Mouse (Mus musculus): Measurements from ENCODE around the gene Tle6. TPM values are rescaled to one million over a fixed set of nuclear protein-coding genes. Genes with fewer than 3 reads are reported as not detected.

Tle6 gene
- polyA plus RNA-seq, 1 experiment from 2014 or later = 19.9 TPM

- H3K9me3 ChIP-seq = no peaks in the 10 kb centered on the region
- H3K36me3 ChIP-seq = no peaks in the 10 kb centered on the region
- no peak for ATAC-seq
- H3K9ac ChIP-seq = no peak overlapping the region
- H3K27ac ChIP-seq = no peak overlapping the region
- 76% methylated on average over 6 of the region's 6 CpGs for WGBS
- H3K27me3 ChIP-seq (replicated peaks) = no peaks in the 10 kb centered on the region
- no peak overlapping the region for H3K4me2 ChIP-seq (replicated peaks)
- H3K4me1 ChIP-seq (replicated peaks) = peaks cover 26% of the 10 kb centered on the region
- no peak overlapping the region for H3K4me3 ChIP-seq (replicated peaks)
Measured at GRCm38 (mm10) chr10:81638101-81638500, 37.2 kb upstream of the Tle6 start.

GRCm38 (mm10) chr10:81636338-81636737 lies 35.5 kb upstream of the Tle6 start:
- no peak overlapping the region for H3K4me3 ChIP-seq (replicated peaks)
- 22% methylated on average over 8 of the region's 8 CpGs for WGBS
- no peaks in the 10 kb centered on the region for H3K36me3 ChIP-seq
- H3K27me3 ChIP-seq (replicated peaks) = no peaks in the 10 kb centered on the region
- H3K4me1 ChIP-seq (replicated peaks) = peaks cover 11% of the 10 kb centered on the region
- no peaks in the 10 kb centered on the region for H3K9me3 ChIP-seq
- ATAC-seq = no peak
- no peak overlapping the region for H3K9ac ChIP-seq
- H3K27ac ChIP-seq = no peak overlapping the region
- H3K4me2 ChIP-seq (replicated peaks) = no peak overlapping the region

GRCm38 (mm10) chr10:81633253-81634099 lies 32.6 kb upstream of the Tle6 start:
- WGBS = 4% methylated on average over 37 of the region's 37 CpGs
- H3K9me3 ChIP-seq = no peaks in the 10 kb centered on the region
- peaks cover 9% of the 10 kb centered on the region for H3K4me1 ChIP-seq (replicated peaks)
- no peaks in the 10 kb centered on the region for H3K27me3 ChIP-seq (replicated peaks)
- peak overlapping the region; percentile 89 for H3K4me2 ChIP-seq (replicated peaks)
- ATAC-seq = peak; percentile 95
- H3K36me3 ChIP-seq = no peaks in the 10 kb centered on the region
- H3K9ac ChIP-seq = peak overlapping the region; percentile 59
- peak overlapping the region; percentile 52 for H3K4me3 ChIP-seq (replicated peaks)
- H3K27ac ChIP-seq = peak overlapping the region; percentile 64

GRCm38 (mm10) chr10:81628390-81628789 lies 27.5 kb upstream of the Tle6 start, which contains the start of gene Ankrd24:
Gene Ankrd24, plus strand, starts transcription at chr10:81628540.
- peak within 1 kb of the TSS; percentile 83 for H3K27ac ChIP-seq
- peaks cover 15% of the 10 kb centered on the region for H3K4me1 ChIP-seq (replicated peaks)
- no peaks in the 10 kb centered on the region for H3K9me3 ChIP-seq
- WGBS = 77% methylated on average over 16 of the region's 16 CpGs
- peaks cover 4% of the 10 kb centered on the region; the same call in 1 of the 2 replicates for H3K36me3 ChIP-seq
- H3K4me3 ChIP-seq (replicated peaks) = peak within 1 kb of the TSS; percentile 66
- H3K4me2 ChIP-seq (replicated peaks) = peak within 1 kb of the TSS; percentile 79
- ATAC-seq = no peak
- no peaks in the 10 kb centered on the region for H3K27me3 ChIP-seq (replicated peaks)
- H3K9ac ChIP-seq = peak within 1 kb of the TSS; percentile 66

GRCm38 (mm10) chr10:81627836-81628220 lies 27.0 kb upstream of the Tle6 start:
- Histone ChIP-seq H3K27me3 (replicated peaks) (no peaks in the 10 kb centered on the region), H3K9me3 (no peaks in the 10 kb centered on the region), H3K4me3 (replicated peaks) (peak overlapping the region; percentile 66), H3K36me3 (peaks cover 4% of the 10 kb centered on the region; the same call in 1 of the 2 replicates), H3K27ac (peak overlapping the region; percentile 83), H3K4me2 (replicated peaks) (peak overlapping the region; percentile 79), H3K9ac (peak overlapping the region; percentile 66), H3K4me1 (replicated peaks) (peaks cover 15% of the 10 kb centered on the region)
- ATAC-seq = peak; percentile 29
- 43% methylated on average over 7 of the region's 7 CpGs for WGBS

GRCm38 (mm10) chr10:81626994-81627835 lies 26.3 kb upstream of the Tle6 start, which contains the start of gene Sirt6:
Gene Sirt6, minus strand, starts transcription at chr10:81627797.
- Histone ChIP-seq H3K4me2 (replicated peaks) (peak within 1 kb of the TSS; percentile 79), H3K4me3 (replicated peaks) (peak within 1 kb of the TSS; percentile 66), H3K9ac (peak within 1 kb of the TSS; percentile 66), H3K4me1 (replicated peaks) (peaks cover 15% of the 10 kb centered on the region), H3K9me3 (no peaks in the 10 kb centered on the region), H3K36me3 (peaks cover 9% of the 10 kb centered on the region; the same call in 1 of the 2 replicates), H3K27ac (peak within 1 kb of the TSS; percentile 83), H3K27me3 (replicated peaks) (no peaks in the 10 kb centered on the region)
- peak; percentile 93 for ATAC-seq
- WGBS = 5% methylated on average over 40 of the region's 40 CpGs

GRCm38 (mm10) chr10:81626101-81626993 lies 25.5 kb upstream of the Tle6 start:
- no peaks in the 10 kb centered on the region for H3K9me3 ChIP-seq
- peak overlapping the region; percentile 83; the same call in 1 of the 2 replicates for H3K27ac ChIP-seq
- peak overlapping the region; percentile 79 for H3K4me2 ChIP-seq (replicated peaks)
- peak overlapping the region; percentile 66 for H3K9ac ChIP-seq
- ATAC-seq = peak; percentile 7
- peaks cover 14% of the 10 kb centered on the region for H3K36me3 ChIP-seq
- H3K27me3 ChIP-seq (replicated peaks) = no peaks in the 10 kb centered on the region
- peak overlapping the region; percentile 66 for H3K4me3 ChIP-seq (replicated peaks)
- 84% methylated on average over 22 of the region's 22 CpGs for WGBS
- peaks cover 15% of the 10 kb centered on the region for H3K4me1 ChIP-seq (replicated peaks)

GRCm38 (mm10) chr10:81623441-81623840 lies 22.6 kb upstream of the Tle6 start:
- peaks cover 14% of the 10 kb centered on the region for H3K36me3 ChIP-seq
- peaks cover 15% of the 10 kb centered on the region for H3K4me1 ChIP-seq (replicated peaks)
- no peaks in the 10 kb centered on the region for H3K27me3 ChIP-seq (replicated peaks)
- no peak overlapping the region for H3K27ac ChIP-seq
- H3K9ac ChIP-seq = no peak overlapping the region
- peak; percentile 12; the same call in 1 of the 2 replicates for ATAC-seq
- no peak overlapping the region for H3K4me3 ChIP-seq (replicated peaks)
- 46% methylated on average over 8 of the region's 8 CpGs for WGBS
- H3K4me2 ChIP-seq (replicated peaks) = no peak overlapping the region
- H3K9me3 ChIP-seq = no peaks in the 10 kb centered on the region

- Histone ChIP-seq H3K4me3 (replicated peaks) (no peak overlapping the region), H3K36me3 (peaks cover 14% of the 10 kb centered on the region), H3K27me3 (replicated peaks) (no peaks in the 10 kb centered on the region), H3K9me3 (no peaks in the 10 kb centered on the region), H3K4me2 (replicated peaks) (no peak overlapping the region), H3K27ac (no peak overlapping the region), H3K9ac (no peak overlapping the region), H3K4me1 (replicated peaks) (no peaks in the 10 kb centered on the region)
- WGBS = 61% methylated on average over 9 of the region's 9 CpGs
- ATAC-seq = no peak
Measured at GRCm38 (mm10) chr10:81620786-81621185, 19.9 kb upstream of the Tle6 start.

GRCm38 (mm10) chr10:81619976-81620375 lies 19.1 kb upstream of the Tle6 start:
- ATAC-seq = no peak
- H3K36me3 ChIP-seq = peaks cover 14% of the 10 kb centered on the region
- WGBS = 80% methylated on average over 5 of the region's 5 CpGs
- H3K9me3 ChIP-seq = no peaks in the 10 kb centered on the region
- H3K27me3 ChIP-seq (replicated peaks) = no peaks in the 10 kb centered on the region
- no peak overlapping the region for H3K4me2 ChIP-seq (replicated peaks)
- H3K4me3 ChIP-seq (replicated peaks) = no peak overlapping the region
- no peak overlapping the region for H3K27ac ChIP-seq
- no peaks in the 10 kb centered on the region for H3K4me1 ChIP-seq (replicated peaks)
- no peak overlapping the region for H3K9ac ChIP-seq

GRCm38 (mm10) chr10:81615486-81615885 lies 14.6 kb upstream of the Tle6 start:
- WGBS = 52% methylated on average over 6 of the region's 6 CpGs
- H3K9me3 ChIP-seq = no peaks in the 10 kb centered on the region
- H3K27me3 ChIP-seq (replicated peaks) = no peaks in the 10 kb centered on the region
- no peak overlapping the region for H3K9ac ChIP-seq
- ATAC-seq = peak; percentile 20; the same call in 1 of the 2 replicates
- no peaks in the 10 kb centered on the region for H3K4me1 ChIP-seq (replicated peaks)
- H3K4me2 ChIP-seq (replicated peaks) = no peak overlapping the region
- no peaks in the 10 kb centered on the region for H3K36me3 ChIP-seq
- H3K27ac ChIP-seq = no peak overlapping the region
- H3K4me3 ChIP-seq (replicated peaks) = no peak overlapping the region

All from intestine, embryonic 15.5 days (tissue).